Mouse (Mus musculus): Measurements from ENCODE around the gene Mfsd12.

Gene Mfsd12

GRCm38 (mm10) chr10:81355533-81355932, 1.8 kb upstream of the Mfsd12 start:
- DNase-seq (ENCODE audit: low read depth, low spot score): no peak

GRCm38 (mm10) chr10:81356352-81356990, 820 bp upstream of the Mfsd12 start:
- DNase-seq (ENCODE audit: low read depth, low spot score): no peak

GRCm38 (mm10) chr10:81358209-81358608, 918 bp downstream of the Mfsd12 start:
- DNase-seq (ENCODE audit: low read depth, low spot score): no peak

GRCm38 (mm10) chr10:81358841-81359240, 1.6 kb downstream of the Mfsd12 start:
- no peak for DNase-seq (ENCODE audit: low read depth, low spot score)

GRCm38 (mm10) chr10:81360721-81361120, 3.4 kb downstream of the Mfsd12 start:
- no peak for DNase-seq (ENCODE audit: low read depth, low spot score)

GRCm38 (mm10) chr10:81362336-81362949, 5.2 kb downstream of the Mfsd12 start:
- DNase-seq (ENCODE audit: low read depth, low spot score): no peak

GRCm38 (mm10) chr10:81363436-81364346, 6.4 kb downstream of the Mfsd12 start:
- no peak for DNase-seq (ENCODE audit: low read depth, low spot score)

- no peak for DNase-seq (ENCODE audit: low read depth, low spot score)
Measured at GRCm38 (mm10) chr10:81364666-81365065, 7.4 kb downstream of the Mfsd12 start.

GRCm38 (mm10) chr10:81365073-81365472, 7.8 kb downstream of the Mfsd12 start:
- no peak for DNase-seq (ENCODE audit: low read depth, low spot score)

- no peak for DNase-seq (ENCODE audit: low read depth, low spot score)
Measured at GRCm38 (mm10) chr10:81365672-81366476, 8.6 kb downstream of the Mfsd12 start, which contains the start of gene 4930404N11Rik. Gene 4930404N11Rik, minus strand, starts transcription at chr10:81365816.

- no peak for DNase-seq (ENCODE audit: low read depth, low spot score)
Measured at GRCm38 (mm10) chr10:81366477-81367206, 9.4 kb downstream of the Mfsd12 start.

GRCm38 (mm10) chr10:81367207-81367495, 9.9 kb downstream of the Mfsd12 start:
- DNase-seq (ENCODE audit: low read depth, low spot score): no peak

GRCm38 (mm10) chr10:81375322-81375721, 18.0 kb downstream of the Mfsd12 start:
- no peak for DNase-seq (ENCODE audit: low read depth, low spot score)

GRCm38 (mm10) chr10:81376561-81377361, 19.5 kb downstream of the Mfsd12 start:
- DNase-seq (ENCODE audit: low read depth, low spot score): no peak

GRCm38 (mm10) chr10:81377362-81377664, 20.0 kb downstream of the Mfsd12 start:
- no peak for DNase-seq (ENCODE audit: low read depth, low spot score)

- DNase-seq (ENCODE audit: low read depth, low spot score): no peak
Measured at GRCm38 (mm10) chr10:81377793-81378552, 20.7 kb downstream of the Mfsd12 start, which contains the start of gene Fzr1. Gene Fzr1, minus strand, starts transcription at chr10:81378516.

- peak; percentile 99 for DNase-seq (ENCODE audit: low read depth, low spot score)
Measured at GRCm38 (mm10) chr10:81378553-81379182, 21.4 kb downstream of the Mfsd12 start.

- DNase-seq (ENCODE audit: low read depth, low spot score): no peak
Measured at GRCm38 (mm10) chr10:81379183-81379553, 21.9 kb downstream of the Mfsd12 start.

- DNase-seq (ENCODE audit: low read depth, low spot score): no peak
Measured at GRCm38 (mm10) chr10:81379809-81380378, 22.6 kb downstream of the Mfsd12 start.

Measured in WW6 (cell line).